Mouse (Mus musculus): ENCODE data around the gene Cplx3. TPM values are rescaled to one million over a fixed set of nuclear protein-coding genes. Genes with fewer than 3 reads are reported as not detected.

The Cplx3 gene
- polyA plus RNA-seq, 1 experiment from 2014 or later: 0.45 TPM

DNA sequence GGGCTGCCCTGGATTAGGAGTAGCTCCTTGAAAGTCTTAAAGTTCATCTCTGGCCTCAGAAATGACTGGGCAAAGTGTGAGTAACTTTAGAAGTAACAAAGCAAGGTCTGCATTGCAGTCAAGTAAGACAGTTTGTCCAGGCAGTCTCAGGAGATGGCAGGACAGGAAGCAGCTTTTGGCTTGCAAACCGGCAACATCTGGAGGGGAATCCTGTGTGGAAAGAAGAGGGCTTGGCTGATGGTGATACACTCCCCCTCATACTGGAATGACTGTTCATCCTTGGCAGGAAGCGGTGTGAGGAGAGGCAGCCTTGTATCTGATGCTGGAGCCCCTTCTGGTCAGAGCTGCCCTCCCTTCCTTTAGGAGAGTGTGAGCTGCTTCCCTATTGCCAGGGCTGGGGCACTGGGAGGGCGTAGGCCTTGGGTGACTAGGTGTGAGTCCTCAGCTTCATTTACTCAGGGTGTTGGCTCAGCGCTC lies 43.1 kb downstream of the Cplx3 start:
- no peak overlapping the region for H3K9ac ChIP-seq (replicated peaks)
- no peak for ATAC-seq (replicated peaks)
- WGBS: 90% methylated on average over 4 of the region's 4 CpGs
- H3K9me3 ChIP-seq: no peaks in the 10 kb centered on the region
- peaks cover 47% of the 10 kb centered on the region for H3K4me1 ChIP-seq
- H3K4me3 ChIP-seq: no peak overlapping the region
- no peaks in the 10 kb centered on the region for H3K27me3 ChIP-seq
- no peak overlapping the region for H3K4me2 ChIP-seq (replicated peaks)
- H3K27ac ChIP-seq (replicated peaks): no peak overlapping the region
- no peaks in the 10 kb centered on the region for H3K36me3 ChIP-seq

DNA sequence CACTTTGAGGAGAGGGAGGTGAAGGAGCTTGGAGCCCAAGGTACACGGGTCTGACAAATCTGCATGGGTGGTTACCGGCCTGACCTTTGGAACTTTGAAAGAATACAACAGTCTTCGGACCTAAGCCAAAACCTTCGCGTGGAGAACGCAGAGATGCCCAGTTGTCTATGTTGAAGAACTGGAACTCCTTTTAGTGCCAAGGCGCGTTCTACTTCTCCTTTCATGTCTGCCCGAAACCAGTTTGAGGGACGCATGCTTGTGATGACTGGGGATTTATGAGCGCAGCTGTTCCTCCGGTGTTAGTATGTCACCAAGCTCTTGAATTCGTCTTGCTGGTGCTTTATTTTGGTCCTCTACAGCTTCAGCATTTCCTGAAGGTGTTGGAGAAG lies 44.4 kb downstream of the Cplx3 start:
- ATAC-seq (replicated peaks): no peak
- 82% methylated on average over 13 of the region's 13 CpGs for WGBS
- Histone ChIP-seq H3K9me3 (no peaks in the 10 kb centered on the region), H3K9ac (replicated peaks) (0 out of 2 replicates have a peak overlapping the region, but pooled peaks have one; percentile 78), H3K36me3 (no peaks in the 10 kb centered on the region), H3K27me3 (no peaks in the 10 kb centered on the region), H3K4me1 (peaks cover 43% of the 10 kb centered on the region), H3K4me3 (peak overlapping the region; percentile 77), H3K4me2 (replicated peaks) (peak overlapping the region; percentile 79), H3K27ac (replicated peaks) (no peak overlapping the region)

DNA sequence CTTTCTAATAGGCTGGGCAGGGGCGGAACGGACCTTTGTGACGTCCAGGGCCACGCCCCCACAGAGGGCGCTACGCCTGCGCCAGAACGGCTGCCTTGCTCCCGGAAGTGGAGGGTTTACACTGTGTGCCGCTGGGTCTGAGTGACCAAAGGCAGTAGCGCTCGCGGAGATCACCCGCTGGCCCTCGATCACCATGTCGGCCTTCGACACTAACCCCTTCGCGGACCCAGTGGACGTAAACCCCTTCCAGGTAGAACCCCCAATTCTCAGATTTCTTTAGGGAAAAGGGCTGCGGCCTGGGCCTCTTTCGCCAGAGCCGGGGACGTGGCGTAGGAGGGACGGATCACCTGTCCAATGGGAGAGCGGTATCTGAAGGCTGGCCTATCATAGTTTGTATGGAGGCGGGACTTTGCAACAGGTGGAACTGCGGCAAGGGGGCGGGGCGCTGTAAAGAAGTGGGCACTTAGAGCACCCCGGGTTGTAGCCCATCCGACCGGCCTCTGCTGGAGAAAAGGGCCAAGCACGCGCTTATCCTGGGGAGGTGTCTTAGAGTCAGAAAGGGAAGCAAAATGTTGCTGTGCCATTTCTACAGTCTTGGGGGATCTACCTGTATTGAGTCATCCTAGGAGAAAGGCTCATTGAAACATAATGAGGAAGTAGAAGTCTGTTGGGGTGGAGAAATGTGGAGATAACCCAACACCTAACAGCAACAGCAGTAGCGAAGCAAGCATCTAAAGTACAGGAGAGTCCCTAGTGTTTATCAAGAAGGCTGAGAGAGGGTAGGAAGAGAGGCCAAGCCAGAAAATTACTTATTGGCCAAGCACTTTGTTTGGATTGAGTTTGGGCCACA lies 45.0 kb downstream of the Cplx3 start, which contains the start of gene Scamp2:
Scamp2 (plus strand) TSS at position 83 of the 850 bp plus-strand sequence.
- H3K4me3 ChIP-seq: peak within 1 kb of the TSS; percentile 77
- H3K4me1 ChIP-seq: peaks cover 38% of the 10 kb centered on the region
- ATAC-seq (replicated peaks): peak; percentile 100
- H3K9me3 ChIP-seq: no peaks in the 10 kb centered on the region
- no peaks in the 10 kb centered on the region for H3K36me3 ChIP-seq
- peak within 1 kb of the TSS; percentile 78 for H3K9ac ChIP-seq (replicated peaks)
- peak within 1 kb of the TSS; percentile 79 for H3K4me2 ChIP-seq (replicated peaks)
- under 1% methylated on average over 37 of the region's 37 CpGs for WGBS
- H3K27me3 ChIP-seq: no peaks in the 10 kb centered on the region
- H3K27ac ChIP-seq (replicated peaks): peak within 1 kb of the TSS; percentile 87

DNA sequence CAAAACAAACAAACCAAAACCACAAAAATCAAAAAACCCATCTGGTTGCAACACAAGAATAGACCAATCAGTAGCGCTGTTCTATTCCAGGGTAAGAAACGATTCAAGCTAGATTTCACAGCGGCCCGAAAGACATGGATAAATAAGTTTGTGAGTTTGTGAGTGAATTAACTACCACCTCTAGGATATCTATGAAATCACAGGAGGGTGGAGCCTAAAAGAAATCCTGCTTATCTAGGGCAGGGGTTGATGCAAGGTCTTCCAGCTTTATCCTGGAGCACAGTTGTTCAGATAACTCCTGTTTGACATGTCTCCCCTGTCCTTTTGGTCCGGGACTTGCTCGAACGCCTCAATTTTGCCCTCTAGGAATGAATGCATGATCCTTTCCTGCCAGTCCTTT lies 45.8 kb downstream of the Cplx3 start:
- H3K9me3 ChIP-seq: no peaks in the 10 kb centered on the region
- H3K4me1 ChIP-seq: peaks cover 30% of the 10 kb centered on the region
- peak overlapping the region; percentile 87 for H3K27ac ChIP-seq (replicated peaks)
- no peaks in the 10 kb centered on the region for H3K27me3 ChIP-seq
- H3K36me3 ChIP-seq: no peaks in the 10 kb centered on the region
- ATAC-seq (replicated peaks): 0 out of 2 replicates have a peak, but pooled peaks have one; percentile 11
- H3K4me3 ChIP-seq: peak overlapping the region; percentile 77
- peak overlapping the region; percentile 78 for H3K9ac ChIP-seq (replicated peaks)
- WGBS: 26% methylated on average over 7 of the region's 7 CpGs
- peak overlapping the region; percentile 79 for H3K4me2 ChIP-seq (replicated peaks)

DNA sequence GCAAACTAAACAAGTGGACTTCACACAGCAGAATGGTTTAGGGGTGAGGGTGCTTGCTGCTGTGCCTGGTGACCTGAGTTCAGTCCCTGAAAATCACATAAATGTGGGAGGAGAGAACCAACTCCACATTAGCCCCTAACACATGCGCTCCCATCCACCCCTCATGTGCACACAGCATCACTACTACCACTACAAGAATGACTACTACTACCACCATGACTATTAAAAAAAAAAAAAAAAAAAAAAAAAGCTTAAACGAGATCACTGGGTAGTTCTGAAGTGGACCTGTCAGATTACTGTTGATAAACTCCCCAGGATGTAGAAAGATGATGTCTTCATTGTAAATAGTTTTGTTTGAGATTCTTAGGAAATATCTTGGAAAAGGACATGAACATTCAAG lies 46.5 kb downstream of the Cplx3 start:
- Histone ChIP-seq H3K9ac (replicated peaks) (no peak overlapping the region), H3K4me2 (replicated peaks) (no peak overlapping the region), H3K27me3 (no peaks in the 10 kb centered on the region), H3K36me3 (no peaks in the 10 kb centered on the region), H3K9me3 (no peaks in the 10 kb centered on the region), H3K27ac (replicated peaks) (no peak overlapping the region), H3K4me3 (no peak overlapping the region), H3K4me1 (peaks cover 25% of the 10 kb centered on the region)
- WGBS: 74% methylated on average over 2 of the region's 2 CpGs
- no peak for ATAC-seq (replicated peaks)

DNA sequence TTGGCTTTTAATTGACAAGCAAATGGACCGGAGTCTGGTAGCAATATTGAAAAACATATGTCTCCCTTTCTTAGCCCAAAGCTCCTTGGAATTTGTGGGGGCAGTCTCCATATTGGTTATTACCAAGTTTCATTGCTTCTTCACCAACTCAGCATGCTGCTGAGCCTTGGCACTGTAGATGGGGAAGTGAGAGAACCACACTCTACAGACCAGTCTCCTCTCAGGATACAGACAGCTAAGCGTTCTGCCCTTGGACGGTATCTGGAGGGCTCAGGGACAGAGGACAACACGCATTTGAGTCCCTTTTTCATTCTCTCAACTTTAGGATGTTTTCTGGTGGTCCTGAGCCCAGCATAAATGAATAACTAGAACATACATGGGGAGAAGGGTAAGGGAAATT lies 47.5 kb downstream of the Cplx3 start:
- H3K9ac ChIP-seq (replicated peaks): no peak overlapping the region
- no peaks in the 10 kb centered on the region for H3K36me3 ChIP-seq
- WGBS: 85% methylated on average over 4 of the region's 4 CpGs
- H3K9me3 ChIP-seq: no peaks in the 10 kb centered on the region
- peaks cover 25% of the 10 kb centered on the region for H3K4me1 ChIP-seq
- H3K27me3 ChIP-seq: no peaks in the 10 kb centered on the region
- H3K4me2 ChIP-seq (replicated peaks): no peak overlapping the region
- H3K27ac ChIP-seq (replicated peaks): no peak overlapping the region
- no peak for ATAC-seq (replicated peaks)
- H3K4me3 ChIP-seq: no peak overlapping the region

DNA sequence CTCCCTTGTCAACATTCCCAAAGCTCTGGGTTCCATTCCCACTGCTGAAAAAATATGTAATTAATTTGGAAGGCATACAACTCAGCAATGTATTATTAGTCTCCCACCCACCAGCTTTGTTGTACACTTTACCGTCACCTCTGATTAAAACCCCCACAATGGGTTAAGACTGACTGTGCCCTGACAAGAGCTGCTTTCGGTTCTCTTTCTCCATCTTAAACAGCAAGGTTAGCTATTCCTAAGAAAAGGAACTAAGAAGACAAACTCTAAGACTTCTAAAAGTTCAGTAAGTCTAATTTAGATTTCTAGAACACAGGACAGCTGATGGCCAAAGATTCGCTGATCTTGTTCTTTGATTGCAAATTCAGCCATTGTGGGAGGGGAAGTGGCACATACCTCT lies 48.9 kb downstream of the Cplx3 start:
- no peaks in the 10 kb centered on the region for H3K9me3 ChIP-seq
- no peak for ATAC-seq (replicated peaks)
- H3K4me3 ChIP-seq: no peak overlapping the region
- 72% methylated on average over 3 of the region's 3 CpGs for WGBS
- no peaks in the 10 kb centered on the region for H3K36me3 ChIP-seq
- no peak overlapping the region for H3K27ac ChIP-seq (replicated peaks)
- H3K4me2 ChIP-seq (replicated peaks): no peak overlapping the region
- H3K9ac ChIP-seq (replicated peaks): no peak overlapping the region
- H3K4me1 ChIP-seq: peaks cover 18% of the 10 kb centered on the region
- no peaks in the 10 kb centered on the region for H3K27me3 ChIP-seq

DNA sequence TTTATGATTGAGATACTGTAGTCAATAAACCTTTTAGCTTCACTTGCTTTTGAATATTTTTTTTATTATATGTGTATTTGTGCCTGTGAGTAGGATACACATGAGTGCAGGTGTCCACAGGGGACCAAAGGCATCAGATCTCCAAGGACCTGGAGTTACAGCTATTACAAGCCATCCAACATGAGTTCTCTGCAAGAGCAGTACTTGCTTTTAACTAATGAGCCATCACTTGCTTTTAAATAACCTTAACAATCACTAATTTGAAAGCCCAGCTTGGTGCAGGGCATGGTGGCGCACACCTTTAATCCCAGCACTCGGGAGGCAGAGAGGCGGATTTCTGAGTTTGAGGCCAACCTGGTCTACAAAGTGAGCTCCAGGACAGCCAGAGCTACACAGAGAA lies 51.3 kb downstream of the Cplx3 start:
- 25% methylated on average over 3 of the region's 3 CpGs for WGBS
- peaks cover 9% of the 10 kb centered on the region for H3K4me1 ChIP-seq
- no peaks in the 10 kb centered on the region for H3K9me3 ChIP-seq
- H3K9ac ChIP-seq (replicated peaks): no peak overlapping the region
- no peaks in the 10 kb centered on the region for H3K27me3 ChIP-seq
- H3K4me2 ChIP-seq (replicated peaks): no peak overlapping the region
- no peak overlapping the region for H3K4me3 ChIP-seq
- no peak for ATAC-seq (replicated peaks)
- H3K27ac ChIP-seq (replicated peaks): no peak overlapping the region
- no peaks in the 10 kb centered on the region for H3K36me3 ChIP-seq

DNA sequence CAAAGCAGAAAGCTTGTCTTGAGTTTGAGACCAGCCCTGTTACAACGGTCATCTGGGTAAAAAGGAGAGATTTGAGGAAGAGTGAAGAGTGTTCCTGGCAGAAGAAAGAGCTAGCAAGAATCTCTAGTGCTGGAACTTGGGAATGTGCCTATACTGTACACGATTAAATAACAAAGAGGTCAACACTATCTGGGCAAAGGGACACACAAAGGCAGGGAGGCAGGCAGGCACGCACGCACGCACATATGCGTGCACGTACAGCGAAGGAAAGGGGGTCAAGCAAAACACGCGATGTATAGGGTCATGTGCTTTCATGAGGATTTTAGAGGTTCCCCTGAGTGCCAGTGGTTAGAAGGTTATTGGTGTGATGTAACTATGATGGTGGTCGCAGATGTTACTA lies 53.0 kb downstream of the Cplx3 start:
- 77% methylated on average over 11 of the region's 11 CpGs for WGBS
- H3K27ac ChIP-seq (replicated peaks): no peak overlapping the region

DNA sequence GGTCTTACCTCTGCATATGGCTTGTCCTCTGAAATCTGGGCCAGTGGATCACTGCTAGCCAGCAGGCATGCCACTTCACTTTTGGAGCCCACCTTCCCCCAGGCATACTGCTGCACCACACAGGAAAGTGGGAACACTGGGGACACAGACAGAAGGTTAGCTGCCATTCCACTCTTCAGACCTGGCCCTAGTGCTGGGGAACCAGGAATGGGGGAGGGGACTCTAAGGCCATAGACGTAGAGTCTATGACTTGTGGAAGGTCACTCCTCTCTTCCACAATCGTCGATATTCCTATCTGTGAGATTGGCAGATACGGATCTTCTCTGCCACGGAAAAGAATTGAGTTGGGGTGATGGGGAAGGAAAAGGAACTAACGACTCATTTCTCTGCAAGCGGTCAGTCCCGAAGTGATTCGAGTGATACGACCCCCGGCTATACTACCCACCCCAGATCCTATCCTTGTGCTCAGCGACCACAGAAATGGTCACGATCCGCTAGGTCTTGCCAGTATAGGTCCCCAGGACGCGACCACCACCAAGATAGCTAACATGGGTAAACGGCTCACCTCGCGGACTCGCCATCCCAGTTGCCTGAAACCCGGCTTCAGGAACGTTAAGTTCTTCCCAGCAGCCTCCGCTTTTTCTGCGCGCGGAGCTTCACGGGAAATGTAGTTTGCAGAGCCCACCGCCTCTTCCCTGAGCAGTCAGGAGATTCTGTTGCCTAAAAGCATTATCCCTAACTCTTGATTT lies 53.8 kb downstream of the Cplx3 start, which contains the start of gene Mpi:
Mpi (minus strand) TSS at position 625 of the 749 bp plus-strand sequence.
- under 1% methylated on average over 28 of the region's 28 CpGs for WGBS
- Histone ChIP-seq H3K27ac (replicated peaks) (no peak within 1 kb of the TSS), H3K9me3 (no peaks in the 10 kb centered on the region), H3K4me2 (replicated peaks) (peak within 1 kb of the TSS; percentile 59), H3K4me3 (peak within 1 kb of the TSS; percentile 51), H3K9ac (replicated peaks) (peak within 1 kb of the TSS; percentile 58), H3K4me1 (peaks cover 18% of the 10 kb centered on the region), H3K27me3 (no peaks in the 10 kb centered on the region), H3K36me3 (peaks cover 15% of the 10 kb centered on the region; the same call in 1 of the 2 replicates)
- peak; percentile 61 for ATAC-seq (replicated peaks)

More for the DNA sequence above, 53.0 kb downstream of the Cplx3 start:
- no peaks in the 10 kb centered on the region for H3K27me3 ChIP-seq
- no peaks in the 10 kb centered on the region for H3K9me3 ChIP-seq
- peaks cover 9% of the 10 kb centered on the region; the same call in 1 of the 2 replicates for H3K36me3 ChIP-seq
- H3K4me3 ChIP-seq: no peak overlapping the region
- no peak overlapping the region for H3K9ac ChIP-seq (replicated peaks)
- H3K4me1 ChIP-seq: peaks cover 18% of the 10 kb centered on the region
- peak; percentile 26 for ATAC-seq (replicated peaks)
- H3K4me2 ChIP-seq (replicated peaks): no peak overlapping the region

DNA sequence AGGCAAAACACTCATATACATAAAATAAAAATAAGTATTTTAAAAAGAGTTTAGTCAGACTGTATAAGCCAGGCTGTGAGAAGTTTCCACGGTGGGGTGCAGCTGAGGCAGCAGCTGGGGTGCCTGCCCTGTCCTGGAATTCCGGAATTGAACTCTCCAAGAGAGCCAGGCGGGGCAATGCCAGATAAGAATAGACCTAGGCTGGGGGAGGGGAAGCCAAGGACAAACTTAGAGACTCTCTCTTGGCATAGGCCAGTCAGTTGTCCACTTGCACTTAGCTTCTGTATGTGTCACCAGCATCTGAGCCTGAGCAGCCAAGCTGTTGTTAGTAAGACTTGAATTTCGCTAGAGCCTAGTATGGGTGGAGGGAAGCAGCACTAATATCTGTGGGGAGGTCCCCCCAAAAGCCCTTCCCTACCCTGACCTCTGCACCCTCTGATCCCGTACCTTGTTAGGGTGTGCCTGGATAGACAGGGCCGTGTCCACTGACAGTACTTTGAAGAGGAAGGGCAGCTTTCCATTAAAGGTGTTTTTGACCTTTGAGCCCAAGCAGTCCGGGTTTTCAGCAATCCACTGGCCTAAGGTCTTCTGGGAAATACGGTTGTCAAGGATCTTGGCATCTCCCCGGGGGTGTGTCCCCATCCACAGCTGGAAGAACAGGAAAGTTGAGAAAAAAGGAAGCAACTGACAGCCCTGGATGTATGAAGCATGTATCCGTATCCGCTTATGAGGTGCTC lies 55.8 kb downstream of the Cplx3 start:
- Histone ChIP-seq H3K4me1 (peaks cover 18% of the 10 kb centered on the region), H3K27me3 (no peaks in the 10 kb centered on the region), H3K27ac (replicated peaks) (no peak overlapping the region), H3K36me3 (peaks cover 24% of the 10 kb centered on the region; the same call in 1 of the 2 replicates), H3K4me2 (replicated peaks) (no peak overlapping the region), H3K4me3 (no peak overlapping the region), H3K9me3 (no peaks in the 10 kb centered on the region), H3K9ac (replicated peaks) (no peak overlapping the region)
- WGBS: 92% methylated on average over 11 of the region's 11 CpGs
- no peak for ATAC-seq (replicated peaks)

Data from forebrain, embryonic 15.5 days (tissue).